Mouse (Mus musculus) liver, embryonic 14.5 days (tissue): ENCODE measurements around the gene Gm21969. TPM values are rescaled to one million over a fixed set of nuclear protein-coding genes. Genes with fewer than 3 reads are reported as not detected.

Experiments used
- ATAC-seq: fragments of 200-750 bp; cut with Nextera tagmentation; 2 replicates; pipeline ENCODE4 v1.8.0; 2017; ENCODE audit warnings: moderate number of reproducible peaks, mild to moderate bottlenecking, moderate library complexity; ENCODE audit not compliant: insufficient read depth
- DNase-seq, 3 experiments: peaks; one replicate each; pipeline ENCODE4 v3.0.0-alpha.2; 2012 to 2013; ENCODE audit warnings: low read depth in 3 of 3, low spot score in 3 of 3
- H3K27ac ChIP-seq: fragments of 300-500 bp; sonication (generic); 2 replicates; pipeline ENCODE4 v1.5.1; 2014; ENCODE audit warnings: moderate library complexity, mild to moderate bottlenecking, control low read depth, inconsistent platforms
- H3K27me3 ChIP-seq: fragments of 300-500 bp; sonication (generic); 2 replicates; pipeline ENCODE4 v1.6.1; 2014; ENCODE audit warnings: mild to moderate bottlenecking, low read length, moderate library complexity; ENCODE audit not compliant: control insufficient read depth, insufficient read depth
- H3K36me3 ChIP-seq: fragments of 300-500 bp; sonication (generic); replicated peaks from 2 replicates; pipeline ENCODE4 v1.6.1; 2014; ENCODE audit warnings: low read depth; ENCODE audit not compliant: control insufficient read depth, insufficient read depth
- H3K4me1 ChIP-seq, 2 experiments: fragments of 200-500 bp in 1 of 2; fragments of 300-500 bp in 1 of 2; sonication (generic) in 1 of 2; replicated peaks; 2 replicates each; pipeline ENCODE4 v1.6.1; 2012 to 2014; ENCODE audit warnings: antibody characterized with exemption in 1 of 2, inconsistent platforms in 1 of 2, low read length in 1 of 2; ENCODE audit not compliant: control insufficient read depth in 2 of 2, insufficient read depth in 2 of 2
- H3K4me2 ChIP-seq: fragments of 300-500 bp; sonication (generic); 2 replicates; pipeline ENCODE4 v1.6.1; 2014; ENCODE audit warnings: low read depth, mild to moderate bottlenecking, control low read depth, moderate library complexity
- H3K4me3 ChIP-seq, 2 experiments: fragments of 200-500 bp in 1 of 2; fragments of 300-500 bp in 1 of 2; sonication (generic) in 1 of 2; 2 replicates each; pipeline ENCODE4 v1.5.1; 2012 to 2014; ENCODE audit warnings: low read depth in 2 of 2, low read length in 2 of 2, mild to moderate bottlenecking in 2 of 2, control low read depth in 1 of 2, inconsistent platforms in 1 of 2, moderate library complexity in 1 of 2; ENCODE audit not compliant: insufficient read depth in 1 of 2
- H3K9ac ChIP-seq: fragments of 300-500 bp; sonication (generic); replicated peaks from 2 replicates; pipeline ENCODE4 v1.6.1; 2014; ENCODE audit warnings: mild to moderate bottlenecking, control low read depth, moderate library complexity
- H3K9me3 ChIP-seq: fragments of 300-500 bp; sonication (generic); 2 replicates; pipeline ENCODE4 v1.6.1; 2016; ENCODE audit warnings: low read length, mixed read lengths; ENCODE audit not compliant: control insufficient read depth
- CTCF ChIP-seq: IDR thresholded peaks from 2 replicates; pipeline ENCODE4 v1.5.1; 2016; ENCODE audit warnings: antibody characterized with exemption, low read depth, control low read depth
- EP300 ChIP-seq: IDR thresholded peaks from 2 replicates; pipeline ENCODE4 v1.6.1; 2016; ENCODE audit warnings: antibody characterized with exemption, low read depth
- WGBS: fragments of 180-500 bp; shearing (Covaris S2); extraction: QIAGEN DNeasy Blood & Tissue Kit; methylation state at CpG from one replicate; pipeline ENCODE4 v1.1.7; 2014; ENCODE audit not compliant: insufficient replicate concordance; 5-methylcytosine and 5-hydroxymethylcytosine counted together
- microRNA-seq: library from miRNA; unstranded; fragments of <30 nt; microRNA quantifications from one replicate; pipeline ENCODE4, GENCODE M21; 2016
- polyA plus RNA-seq, 2 experiments: library from polyadenylated mRNA; depleted of rRNA in 1 of 2; stranded (reverse) in 1 of 2; unstranded in 1 of 2; fragments of >200 nt; fragmentation: Nextera tagmentation in 1 of 2; extraction: Ambion mirVana in 1 of 2; gene quantifications; 2 replicates each; pipeline versions ENCODE4 v1.2.1 to v1.2.3; 2012 to 2014

The Gm21969 gene
- polyA plus RNA-seq, 2 experiments, result not detected

DNA sequence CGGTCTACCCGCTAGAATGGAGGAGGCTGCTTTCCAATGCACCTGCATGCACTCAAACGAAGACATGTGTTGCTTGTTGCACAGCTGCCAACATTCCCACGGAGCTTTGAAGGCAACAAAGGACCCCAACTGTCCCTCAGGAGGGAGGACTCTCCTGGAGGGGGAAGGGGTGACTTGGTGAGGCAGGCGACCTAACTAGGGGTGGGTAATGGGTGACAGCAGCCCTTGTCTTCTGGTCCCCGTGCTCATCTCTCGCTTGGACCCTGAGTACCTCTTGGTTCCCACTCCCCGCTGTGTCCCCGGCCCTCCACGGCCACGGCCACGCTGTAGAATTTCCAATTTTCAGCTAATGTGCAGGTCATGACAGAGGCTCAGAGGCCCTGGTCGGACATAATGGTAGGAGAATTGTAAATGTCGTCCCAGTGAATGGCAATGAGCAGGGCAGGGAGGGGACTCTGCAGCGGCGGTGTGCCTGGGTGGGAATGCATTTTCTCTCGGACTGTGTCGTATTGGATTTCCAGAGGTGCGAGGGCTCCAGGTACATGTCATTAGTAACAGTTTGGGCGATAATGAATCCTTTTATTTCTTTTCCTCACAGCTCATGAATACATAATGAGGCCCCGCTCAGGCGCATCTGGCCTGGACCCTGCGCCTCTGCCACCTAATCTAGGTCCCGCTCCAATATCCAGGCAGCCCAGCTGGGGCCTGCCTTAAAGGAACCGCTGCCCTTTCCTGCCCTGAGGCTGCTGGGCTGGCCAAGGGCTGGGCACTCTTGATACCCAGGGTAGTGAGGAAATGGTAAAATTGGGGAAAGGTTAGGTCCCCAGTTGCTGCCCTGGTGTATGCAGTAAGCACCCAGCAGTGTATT, 107.7 kb downstream of the Gm21969 start:
- H3K9ac ChIP-seq, result no peak overlapping the region
- no peaks in the 10 kb centered on the region for H3K4me1 ChIP-seq
- H3K27ac ChIP-seq, result no peak overlapping the region
- no peaks in the 10 kb centered on the region for H3K36me3 ChIP-seq
- H3K4me3 ChIP-seq, result no peak overlapping the region
- no peak for DNase-seq
- no peak for TF ChIP-seq CTCF
- TF ChIP-seq EP300, result no peak
- no peaks in the 10 kb centered on the region for H3K27me3 ChIP-seq
- no peak for ATAC-seq
- WGBS, result 35% methylated on average over 25 of the region's 25 CpGs
- no peak overlapping the region for H3K4me2 ChIP-seq
- no peaks in the 10 kb centered on the region for H3K9me3 ChIP-seq

Small RNA genes lying within 50 kb of the gene (microRNA-seq; reads per million reads assigned to microRNA genes)
- gene Gm25571 (not detected), gene Mir7020 (not detected)

Other genes with a start within 250 kb of the Gm21969 start
- gene Iffo2, start 72.6 kb upstream of the Gm21969 start, polyA plus RNA-seq (2012; rRNA removed), result 1.0 and 1.4 TPM in 2 replicates
- 0.56 and 0.71 TPM in 2 replicates for gene Iffo2, start 72.6 kb upstream of the Gm21969 start, polyA plus RNA-seq (2014; fragmentation: Nextera tagmentation; extraction: Ambion mirVana)
- gene Aldh4a1, start 19.7 kb downstream of the Gm21969 start, polyA plus RNA-seq (2012; rRNA removed), result 31.1 and 31.6 TPM in 2 replicates
- 29.9 and 37.1 TPM in 2 replicates for gene Aldh4a1, start 19.7 kb downstream of the Gm21969 start, polyA plus RNA-seq (2014; fragmentation: Nextera tagmentation; extraction: Ambion mirVana)
- 0.01 TPM in 1 of 2 replicates, not detected in the other for gene Tas1r2, start 50.4 kb downstream of the Gm21969 start, polyA plus RNA-seq (2012; rRNA removed)
- not detected in 2 replicates for gene Tas1r2, start 50.4 kb downstream of the Gm21969 start, polyA plus RNA-seq (2014; fragmentation: Nextera tagmentation; extraction: Ambion mirVana)
- gene Pax7, start 230.3 kb downstream of the Gm21969 start, polyA plus RNA-seq (2012; rRNA removed), result not detected in 2 replicates
- gene Pax7, start 230.3 kb downstream of the Gm21969 start, polyA plus RNA-seq (2014; fragmentation: Nextera tagmentation; extraction: Ambion mirVana), result not detected in 2 replicates